Mouse (Mus musculus) cerebellum, adult 11 months (tissue): ENCODE measurements around the gene Csnk1g1.

Experiments used
- DNase-seq: peaks from one replicate; pipeline ENCODE4 v3.0.0; 2022

Gene Csnk1g1

GRCm38 (mm10) chr9:66069583-66069982 lies 160.9 kb downstream of the Csnk1g1 start, which contains the start of gene Snx22:
Gene Snx22, minus strand, starts transcription at chr9:66069719.
- DNase-seq = peak; percentile 83

DNA sequence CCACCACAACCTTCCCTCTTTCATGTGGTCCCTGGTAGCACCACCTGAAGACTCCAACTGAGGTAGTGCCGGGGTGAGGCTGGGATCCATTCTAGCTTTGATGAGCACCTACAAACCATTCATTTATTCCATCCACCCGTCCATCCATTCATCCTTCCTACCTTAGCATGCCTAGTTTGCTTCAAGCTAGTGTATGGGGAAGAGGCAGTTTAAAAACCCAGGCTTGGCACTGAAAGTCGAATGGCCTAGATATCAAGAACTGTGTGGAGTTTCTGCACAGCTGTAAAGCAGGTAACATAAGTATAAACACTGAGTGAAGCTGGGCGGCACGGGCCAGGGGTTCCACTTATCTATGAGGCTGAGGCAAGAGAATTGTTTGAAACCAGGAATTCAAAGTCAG lies 161.4 kb downstream of the Csnk1g1 start:
- no peak for DNase-seq

- DNase-seq = no peak
Measured at GRCm38 (mm10) chr9:66072754-66073153, 164.0 kb downstream of the Csnk1g1 start.

DNA sequence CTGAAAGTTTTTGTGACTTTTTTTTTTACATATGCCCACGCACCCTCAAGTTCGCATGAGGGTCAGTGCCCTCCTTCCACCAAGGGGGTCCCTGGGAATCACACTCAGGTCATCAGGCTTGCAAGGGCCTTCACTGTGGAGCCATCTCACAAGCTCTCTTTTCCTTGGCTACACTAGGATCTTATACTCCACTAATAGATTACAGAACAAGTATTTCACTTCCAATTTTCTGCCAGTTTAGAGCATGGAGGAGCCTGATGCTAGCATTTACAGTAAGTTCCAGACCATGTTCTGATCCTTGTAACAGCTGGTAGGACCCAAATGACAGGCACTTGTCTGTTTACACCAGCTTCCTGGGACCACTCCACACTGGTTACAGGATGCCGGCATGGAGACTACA lies 169.3 kb downstream of the Csnk1g1 start:
- no peak for DNase-seq

GRCm38 (mm10) chr9:66078493-66078892 lies 169.8 kb downstream of the Csnk1g1 start:
- DNase-seq = no peak

DNA sequence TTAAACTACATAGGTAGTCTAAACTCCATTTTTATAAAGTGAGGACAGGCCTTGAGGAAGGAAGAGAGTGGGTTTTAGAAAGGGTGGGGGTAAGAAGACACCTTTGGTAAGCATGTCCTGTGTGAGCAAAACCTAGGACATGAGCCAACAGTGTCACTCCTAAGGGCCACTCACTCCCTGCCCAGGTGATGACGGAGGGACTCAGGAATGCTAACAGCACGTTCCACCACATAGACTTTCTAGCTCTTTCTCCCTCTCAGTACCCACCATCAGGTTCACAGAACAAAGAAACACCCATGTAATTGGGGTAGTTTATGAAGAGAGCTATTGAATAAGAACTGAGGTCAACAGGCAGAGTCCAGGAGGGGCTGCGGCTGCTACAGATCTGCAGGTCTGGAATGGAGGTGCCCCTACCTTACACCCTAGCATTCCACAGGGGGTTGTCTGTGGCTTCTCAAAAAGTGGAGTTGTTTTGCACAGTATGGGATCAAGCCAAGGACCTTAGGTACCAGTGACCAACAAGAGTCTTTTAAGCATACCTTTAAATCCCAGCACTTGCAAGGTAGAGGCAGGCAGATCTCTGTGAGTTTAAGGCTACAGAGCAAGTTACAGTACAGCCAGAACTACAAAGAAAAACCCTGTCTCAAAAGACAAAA lies 172.2 kb downstream of the Csnk1g1 start:
- no peak for DNase-seq

- no peak for DNase-seq
Measured at GRCm38 (mm10) chr9:66081999-66082398, 173.3 kb downstream of the Csnk1g1 start.

DNA sequence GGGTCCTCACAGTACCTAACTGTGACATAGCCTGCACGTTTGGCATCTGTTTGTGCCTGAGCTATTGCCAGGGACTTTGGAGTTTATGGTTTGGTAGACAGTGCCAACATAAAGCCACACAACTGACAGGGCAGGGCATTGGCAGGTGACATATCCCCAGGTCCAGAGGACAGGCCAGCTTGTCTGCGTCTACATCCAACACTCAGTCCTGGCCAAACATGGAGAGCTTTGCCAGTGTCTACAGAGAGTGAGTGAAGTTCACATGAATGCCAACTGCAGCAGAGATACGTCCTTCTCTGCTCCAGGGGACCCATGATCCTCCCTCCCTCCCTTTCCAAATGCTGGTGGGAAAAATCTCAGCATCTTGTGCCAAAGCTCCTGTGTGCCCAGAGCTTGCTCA lies 175.4 kb downstream of the Csnk1g1 start:
- no peak for DNase-seq

- DNase-seq = no peak
Measured at GRCm38 (mm10) chr9:66087062-66087461, 178.3 kb downstream of the Csnk1g1 start.

DNA sequence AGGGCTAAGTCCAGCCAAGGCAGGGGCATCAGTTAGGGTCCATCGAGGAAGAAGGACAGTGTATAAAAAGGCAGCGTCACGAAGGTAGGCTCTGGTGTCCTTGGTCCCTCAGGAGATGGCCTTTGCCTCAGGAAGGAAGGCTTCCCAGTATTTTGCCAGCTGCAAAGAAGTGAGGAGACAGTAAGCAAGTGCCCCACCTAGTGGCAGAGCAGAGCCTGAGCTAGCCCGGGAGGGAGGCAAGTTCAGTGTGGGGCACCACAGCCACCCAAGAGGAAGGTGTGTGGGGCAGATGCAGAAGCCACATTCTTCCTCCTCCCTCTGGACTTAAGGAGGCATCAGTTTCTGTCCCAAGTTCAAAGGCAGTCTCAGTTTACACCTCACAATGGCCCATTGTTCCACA lies 179.7 kb downstream of the Csnk1g1 start:
- peak; percentile 24 for DNase-seq

DNA sequence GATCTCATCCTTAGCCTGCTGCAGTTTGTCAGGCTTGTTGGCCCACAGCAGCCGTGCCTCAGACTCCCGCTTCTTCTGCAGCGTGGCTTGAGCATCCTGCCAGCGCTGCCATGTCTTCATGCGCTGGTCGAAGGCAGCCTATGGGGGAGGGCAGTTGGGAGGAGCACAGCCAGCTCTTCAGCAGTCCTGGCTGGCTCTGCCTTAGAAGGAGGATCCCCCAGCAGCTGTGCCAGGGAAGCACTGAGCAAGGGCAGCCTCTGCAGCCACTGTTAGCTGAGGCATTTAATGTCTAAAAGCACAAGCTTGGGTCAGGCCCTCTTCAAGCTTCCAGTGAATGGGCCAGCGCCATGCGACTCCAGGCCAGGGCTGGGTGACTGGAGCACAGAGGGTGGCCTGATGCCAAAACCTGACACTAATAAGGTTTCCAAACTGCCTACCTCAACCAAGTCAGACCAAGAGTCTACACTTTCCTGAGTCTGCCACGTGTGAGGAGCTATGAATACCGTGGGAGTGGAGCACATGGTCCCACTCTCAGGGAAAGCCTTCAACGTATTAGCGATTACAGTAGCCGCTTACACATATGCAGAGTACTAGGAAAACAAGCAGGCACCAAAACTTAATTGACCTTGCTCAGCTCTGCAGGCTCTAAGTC lies 182.0 kb downstream of the Csnk1g1 start:
- DNase-seq = no peak

- no peak for DNase-seq
Measured at GRCm38 (mm10) chr9:66091327-66092231, 182.9 kb downstream of the Csnk1g1 start.

GRCm38 (mm10) chr9:66092664-66093063 lies 183.9 kb downstream of the Csnk1g1 start:
- DNase-seq = no peak
